Mouse (Mus musculus): ENCODE measurements around the gene Eif4a3.
A peak's percentile ranks its signal among the peaks of the same experiment; 100 is the strongest.
"Not testable (repeated sequence)": the region's sequence is repeated elsewhere in the genome, so short reads cannot be mapped to it uniquely, and the experiment has no call there.

Gene Eif4a3

GRCm38 (mm10) chr11:119298917-119299316, 972 bp downstream of the Eif4a3 start:
- no peak for DNase-seq (ENCODE audit: extremely low spot score, low read depth, low spot score)

GRCm38 (mm10) chr11:119297996-119298395, 1.9 kb downstream of the Eif4a3 start:
- no peak for DNase-seq (ENCODE audit: extremely low spot score, low read depth, low spot score)

- DNase-seq (ENCODE audit: extremely low spot score, low read depth, low spot score) = not testable (repeated sequence)
Observed at GRCm38 (mm10) chr11:119292861-119293260, 7.0 kb downstream of the Eif4a3 start.

GRCm38 (mm10) chr11:119287207-119287992, 12.5 kb downstream of the Eif4a3 start:
- DNase-seq (ENCODE audit: extremely low spot score, low read depth, low spot score) = no peak

GRCm38 (mm10) chr11:119285791-119286527, 13.9 kb downstream of the Eif4a3 start:
- DNase-seq (ENCODE audit: extremely low spot score, low read depth, low spot score) = no peak

- no peak for DNase-seq (ENCODE audit: extremely low spot score, low read depth, low spot score)
Observed at GRCm38 (mm10) chr11:119281030-119281429, 18.9 kb downstream of the Eif4a3 start.

- DNase-seq (ENCODE audit: extremely low spot score, low read depth, low spot score) = no peak
Observed at GRCm38 (mm10) chr11:119273186-119273930, 26.5 kb downstream of the Eif4a3 start.

- not testable (repeated sequence) for DNase-seq (ENCODE audit: extremely low spot score, low read depth, low spot score)
Observed at GRCm38 (mm10) chr11:119272492-119272891, 27.4 kb downstream of the Eif4a3 start.

- no peak for DNase-seq (ENCODE audit: extremely low spot score, low read depth, low spot score)
Observed at GRCm38 (mm10) chr11:119268557-119269195, 31.2 kb downstream of the Eif4a3 start.

GRCm38 (mm10) chr11:119267768-119268556, 31.9 kb downstream of the Eif4a3 start, which contains the start of gene Gaa:
Gene Gaa, plus strand, starts transcription at chr11:119267887.
- DNase-seq (ENCODE audit: extremely low spot score, low read depth, low spot score) = peak; percentile 86

GRCm38 (mm10) chr11:119267241-119267674, 32.6 kb downstream of the Eif4a3 start:
- no peak for DNase-seq (ENCODE audit: extremely low spot score, low read depth, low spot score)

GRCm38 (mm10) chr11:119265811-119266210, 34.1 kb downstream of the Eif4a3 start:
- DNase-seq (ENCODE audit: extremely low spot score, low read depth, low spot score) = no peak

- DNase-seq (ENCODE audit: extremely low spot score, low read depth, low spot score) = no peak
Observed at GRCm38 (mm10) chr11:119264413-119264812, 35.5 kb downstream of the Eif4a3 start.

GRCm38 (mm10) chr11:119259977-119260376, 39.9 kb downstream of the Eif4a3 start:
- DNase-seq (ENCODE audit: extremely low spot score, low read depth, low spot score) = no peak

- DNase-seq (ENCODE audit: extremely low spot score, low read depth, low spot score) = no peak
Observed at GRCm38 (mm10) chr11:119258572-119259322, 41.1 kb downstream of the Eif4a3 start.

GRCm38 (mm10) chr11:119258216-119258571, 41.7 kb downstream of the Eif4a3 start:
- no peak for DNase-seq (ENCODE audit: extremely low spot score, low read depth, low spot score)

GRCm38 (mm10) chr11:119256557-119256956, 43.3 kb downstream of the Eif4a3 start:
- DNase-seq (ENCODE audit: extremely low spot score, low read depth, low spot score) = not testable (repeated sequence)

GRCm38 (mm10) chr11:119252854-119253541, 46.9 kb downstream of the Eif4a3 start:
- no peak for DNase-seq (ENCODE audit: extremely low spot score, low read depth, low spot score)

- DNase-seq (ENCODE audit: extremely low spot score, low read depth, low spot score) = no peak
Observed at GRCm38 (mm10) chr11:119250998-119251397, 48.9 kb downstream of the Eif4a3 start.

All from hindlimb bud, embryonic 11.5 days (tissue).